Mouse (Mus musculus) kidney, adult 18-20 months (tissue): ENCODE measurements at regions not wholly inside any gene's neighbourhood (a gene's known extent, or its start where the extent isn't known, plus 50 kb on each side); places are given as distances from the start of the nearest gene placed in this dataset.
A peak's percentile ranks its signal among the peaks of the same experiment; 100 is the strongest.

Experiments
- DNase-seq: peaks from one replicate; pipeline ENCODE4 v3.0.0; 2021

- peak; percentile 63 for DNase-seq
Observed at GRCm38 (mm10) chr12:119026311-119026710, 60.1 kb upstream of the Abcb5 start.

GRCm38 (mm10) chr12:119024063-119024462 is 57.8 kb upstream of the Abcb5 start:
- DNase-seq: no peak
